Mouse (Mus musculus) testis, adult 2 months (tissue): ENCODE measurements around the gene Lipa.

Experiments
- CTCF ChIP-seq: fragments of 200-500 bp; IDR thresholded peaks from 2 replicates; pipeline ENCODE4 v1.5.1; 2012; ENCODE audit warnings: low read depth, mild to moderate bottlenecking, inconsistent platforms, low read length, moderate library complexity; ENCODE audit not compliant: control insufficient read depth, insufficient read depth, insufficient replicate concordance
- POLR2A ChIP-seq: fragments of 200-500 bp; IDR thresholded peaks from 2 replicates; pipeline ENCODE4 v1.6.1; 2012; ENCODE audit warnings: low read depth, mild to moderate bottlenecking, inconsistent platforms, low read length, moderate library complexity; ENCODE audit not compliant: control insufficient read depth

- TF ChIP-seq CTCF, result no peak
- no peak for TF ChIP-seq POLR2A
These were observed 33.4 kb downstream of the Lipa start for GRCm38 (mm10) chr19:34493859-34494258.
